ENCODE assay signal across 12 mouse cellular contexts in the genomic region with DNA sequence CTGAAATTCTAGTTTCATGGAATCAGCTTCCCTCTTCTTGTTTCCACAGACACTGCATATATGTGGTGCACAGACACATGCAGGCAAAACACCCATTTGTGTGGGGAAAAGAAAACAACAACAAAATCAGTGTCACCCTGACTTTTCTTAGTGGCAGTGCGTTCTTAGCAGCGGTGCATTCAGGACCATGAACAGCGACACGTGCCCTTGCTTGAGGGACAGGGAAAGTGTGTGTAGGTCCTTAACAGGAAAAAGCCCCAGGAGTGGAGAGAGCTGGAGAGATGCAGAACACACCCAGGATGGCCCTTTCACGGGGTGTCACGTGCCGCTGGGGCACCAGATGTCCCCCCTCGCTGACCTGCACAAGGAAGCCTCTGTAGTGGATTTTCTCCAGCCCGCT. TPM values are rescaled to one million over a fixed set of nuclear protein-coding genes. Genes with fewer than 3 reads are reported as not detected.
DNase-seq lines count a peak whose midpoint lies in the region; ATAC-seq and TF ChIP-seq lines count a peak whose summit lies in the region.
"Had no signal": no experiment of that assay in that cellular context is flagged by ENCODE, and none has a peak within 500 bp of the region (broad histone marks: within the 10 kb centered on the region; RNA-seq: fewer than 3 reads in every experiment).

No protein-coding gene starts in this region.

- no peak overlapping the region for H3K4me3 ChIP-seq in kidney, embryonic 16.5 days (ENCODE audit: low read length)
- H3K4me3 ChIP-seq in G1E (ENCODE audit: low read depth, low read length), result no peak overlapping the region
- H3K4me3 ChIP-seq in embryonic facial prominence, embryonic 11.5 days (ENCODE audit: low read depth, low read length), result no peak overlapping the region
- H3K4me3 ChIP-seq: heart, adult 2 months had no signal

- H3K9ac ChIP-seq in kidney, embryonic 16.5 days (replicated peaks; ENCODE audit: low read length), result no peak overlapping the region
- H3K9ac ChIP-seq in embryonic facial prominence, embryonic 11.5 days (replicated peaks; ENCODE audit: low read length), result no peak overlapping the region
- H3K9ac ChIP-seq: liver, embryonic 14.5 days had no signal

- no peak overlapping the region for H3K4me2 ChIP-seq in kidney, embryonic 16.5 days (replicated peaks; ENCODE audit: low read depth, low read length)
- no peak overlapping the region for H3K4me2 ChIP-seq in embryonic facial prominence, embryonic 11.5 days (ENCODE audit: low read depth, low read length)

- H3K27ac ChIP-seq in kidney, embryonic 16.5 days (ENCODE audit: low read length), result no peak overlapping the region
- H3K27ac ChIP-seq in embryonic facial prominence, embryonic 11.5 days (replicated peaks; ENCODE audit: low read depth, low read length), result no peak overlapping the region
- H3K27ac ChIP-seq: heart, adult 2 months; liver, embryonic 14.5 days had no signal

- ATAC-seq in kidney, embryonic 16.5 days (ENCODE audit: low FRiP score, low TSS enrichment), result no peak
- no peak for ATAC-seq in G1E (ENCODE audit: extremely low read depth, insufficient number of reproducible peaks, low FRiP score, poor library complexity, severe bottlenecking)
- no peak for ATAC-seq in embryonic facial prominence, embryonic 11.5 days (replicated peaks; ENCODE audit: insufficient number of reproducible peaks, low FRiP score, low TSS enrichment, low read depth)

- no peaks in the 10 kb centered on the region for H3K27me3 ChIP-seq in kidney, embryonic 16.5 days (ENCODE audit: insufficient read depth, low read length)
- no peaks in the 10 kb centered on the region for H3K27me3 ChIP-seq in G1E (ENCODE audit: insufficient read depth, low read length)
- H3K27me3 ChIP-seq in embryonic facial prominence, embryonic 11.5 days (ENCODE audit: control insufficient read depth, insufficient read depth, low read length), result no peaks in the 10 kb centered on the region

- no peaks in the 10 kb centered on the region for H3K4me1 ChIP-seq in kidney, embryonic 16.5 days (ENCODE audit: insufficient read depth, low read length)
- H3K4me1 ChIP-seq in G1E (ENCODE audit: insufficient read depth, low read depth, low read length), result no peaks in the 10 kb centered on the region
- no peaks in the 10 kb centered on the region for H3K4me1 ChIP-seq in embryonic facial prominence, embryonic 11.5 days (ENCODE audit: control insufficient read depth, insufficient read depth, low read length)

- WGBS in kidney, embryonic 16.5 days, result 13% methylated on average over 9 of the region's 9 CpGs
- 14% methylated on average over 9 of the region's 9 CpGs for WGBS in embryonic facial prominence, embryonic 11.5 days

- TF ChIP-seq CTCF in G1E (IDR thresholded peaks at IDR 0.05; ENCODE audit: low read depth, low read length), result no peak

- DNase-seq in adrenal gland, postnatal 10 days, result peak; percentile 69
- DNase-seq in adrenal gland, adult 8-10 months, result no peak
- DNase-seq in kidney, postnatal 4 days, result peak; percentile 79 to 84
- peak; percentile 24 for DNase-seq in G1E (ENCODE audit: low spot score)
- peak; percentile 75 for DNase-seq in embryonic facial prominence, embryonic 11.5 days (ENCODE audit: low spot score)
- DNase-seq in natural killer cell, adult 2 months (ENCODE audit: low spot score in 2 of 2), result no peak
- DNase-seq in gastrocnemius, postnatal 4 days (ENCODE audit: low spot score in 2 of 2), result no peak
- DNase-seq: heart, adult 2 months; kidney, adult 9 months had no signal

- no peaks in the 10 kb centered on the region for H3K36me3 ChIP-seq in kidney, embryonic 16.5 days (ENCODE audit: insufficient read depth, low read length)
- no peaks in the 10 kb centered on the region for H3K36me3 ChIP-seq in G1E (replicated peaks)
- no peaks in the 10 kb centered on the region for H3K36me3 ChIP-seq in embryonic facial prominence, embryonic 11.5 days (replicated peaks; ENCODE audit: control insufficient read depth, insufficient read depth, low read depth, low read length)

- no peaks in the 10 kb centered on the region for H3K9me3 ChIP-seq in kidney, embryonic 16.5 days (ENCODE audit: low read length)
- no peaks in the 10 kb centered on the region for H3K9me3 ChIP-seq in G1E (replicated peaks)
- H3K9me3 ChIP-seq in embryonic facial prominence, embryonic 11.5 days (replicated peaks; ENCODE audit: control insufficient read depth, low read length), result no peaks in the 10 kb centered on the region

RNA-seq across cellular contexts. Expression of gene Prom2, which starts 8.9 kb away (rescaled TPM):
- under 1 TPM; 0.09 to 0.12 TPM for total RNA-seq in adrenal gland, postnatal 10 days (2021)
- 1 to 10 TPM in 2 of 4 experiments, under 1 TPM in 2; 0.80 to 1.8 (median 1.3) TPM for total RNA-seq in adrenal gland, adult 8-10 months (2022)
- 2.7 and 3.0 TPM in 2 replicates for polyA plus RNA-seq in kidney, embryonic 16.5 days (2015; fragmentation: Nextera tagmentation; extraction: Ambion mirVana)
- not detected in 2 replicates for total RNA-seq in G1E (2014; fragmentation: Nextera tagmentation)
- 0.06 and 0.11 TPM in 2 replicates for total RNA-seq in G1E (2017)
- not detected in 2 replicates for polyA plus RNA-seq in G1E (2012)
- 1.6 and 1.9 TPM in 2 replicates for polyA plus RNA-seq in embryonic facial prominence, embryonic 11.5 days (2014; fragmentation: Nextera tagmentation; extraction: Ambion mirVana)
- not detected for total RNA-seq in gastrocnemius, postnatal 4 days (2021)
- total RNA-seq: heart, adult 2 months had no signal
- polyA plus RNA-seq: liver, embryonic 14.5 days; neural tube, embryonic 14.5 days had no signal

RNA-seq across cellular contexts. Expression of gene Kcnip3, which starts 10.5 kb away (rescaled TPM):
- 1 to 10 TPM; 3.5 to 4.3 TPM for total RNA-seq in adrenal gland, postnatal 10 days (2021)
- total RNA-seq in adrenal gland, adult 8-10 months (2022), result 10 to 100 TPM in 2 of 4 experiments, 1 to 10 TPM in 2; 7.8 to 10.2 (median 9.1) TPM
- polyA plus RNA-seq in kidney, embryonic 16.5 days (2015; fragmentation: Nextera tagmentation; extraction: Ambion mirVana), result 3.4 and 4.7 TPM in 2 replicates
- not detected in 2 replicates for total RNA-seq in G1E (2014; fragmentation: Nextera tagmentation)
- total RNA-seq in G1E (2017), result 0.05 TPM in 1 of 2 replicates, not detected in the other
- 0.02 TPM in 1 of 2 replicates, not detected in the other for polyA plus RNA-seq in G1E (2012)
- 2.8 and 3.0 TPM in 2 replicates for polyA plus RNA-seq in embryonic facial prominence, embryonic 11.5 days (2014; fragmentation: Nextera tagmentation; extraction: Ambion mirVana)
- total RNA-seq in gastrocnemius, postnatal 4 days (2021), result 1 to 10 TPM in 1 of 2 experiments, under 1 TPM in 1; 0.64 to 1.0 TPM

RNA-seq across cellular contexts. Expression of gene Zfp661, which starts 54.5 kb away (rescaled TPM):
- 1 to 10 TPM; 3.0 to 4.3 TPM for total RNA-seq in adrenal gland, postnatal 10 days (2021)
- total RNA-seq in adrenal gland, adult 8-10 months (2022), result 1 to 10 TPM; 3.7 to 4.7 (median 4.4) TPM
- polyA plus RNA-seq in kidney, embryonic 16.5 days (2015; fragmentation: Nextera tagmentation; extraction: Ambion mirVana), result 5.1 and 5.6 TPM in 2 replicates
- total RNA-seq in G1E (2014; fragmentation: Nextera tagmentation) (5.1 and 6.5 TPM in 2 replicates), G1E (2017) (6.3 and 7.1 TPM in 2 replicates)
- 0.22 and 0.24 TPM in 2 replicates for polyA plus RNA-seq in G1E (2012)
- 7.5 and 8.3 TPM in 2 replicates for polyA plus RNA-seq in embryonic facial prominence, embryonic 11.5 days (2014; fragmentation: Nextera tagmentation; extraction: Ambion mirVana)
- total RNA-seq in gastrocnemius, postnatal 4 days (2021), result 1 to 10 TPM; 2.0 to 2.5 TPM

RNA-seq across cellular contexts. Expression of gene Mrps5, which starts 54.6 kb away (rescaled TPM):
- total RNA-seq in adrenal gland, postnatal 10 days (2021), result 100 to 1,000 TPM; 137 to 159 TPM
- 100 to 1,000 TPM in 1 of 4 experiments, 10 to 100 TPM in 3; 87.0 to 107 (median 96.0) TPM for total RNA-seq in adrenal gland, adult 8-10 months (2022)
- polyA plus RNA-seq in kidney, embryonic 16.5 days (2015; fragmentation: Nextera tagmentation; extraction: Ambion mirVana), result 147 and 148 TPM in 2 replicates
- total RNA-seq in G1E (2014; fragmentation: Nextera tagmentation) (52.3 and 55.8 TPM in 2 replicates), G1E (2017) (82.4 and 95.1 TPM in 2 replicates)
- polyA plus RNA-seq in G1E (2012), result 187 and 194 TPM in 2 replicates
- 152 and 165 TPM in 2 replicates for polyA plus RNA-seq in embryonic facial prominence, embryonic 11.5 days (2014; fragmentation: Nextera tagmentation; extraction: Ambion mirVana)
- 10 to 100 TPM; 88.2 to 93.6 TPM for total RNA-seq in gastrocnemius, postnatal 4 days (2021)

Comparison
In these comparisons a context has a peak if more than half of its experiments do, and no peak if none do; other contexts are left out.
1. DNase-seq: peak in adrenal gland, postnatal 10 days (single experiment), kidney, postnatal 4 days (2 of 2), G1E (single experiment) and embryonic facial prominence, embryonic 11.5 days (single experiment); none in adrenal gland, adult 8-10 months (single experiment), natural killer cell, adult 2 months (0 of 2) and gastrocnemius, postnatal 4 days (0 of 2).